Mouse (Mus musculus): ENCODE measurements around the gene Olfr448.

Gene Olfr448

DNA sequence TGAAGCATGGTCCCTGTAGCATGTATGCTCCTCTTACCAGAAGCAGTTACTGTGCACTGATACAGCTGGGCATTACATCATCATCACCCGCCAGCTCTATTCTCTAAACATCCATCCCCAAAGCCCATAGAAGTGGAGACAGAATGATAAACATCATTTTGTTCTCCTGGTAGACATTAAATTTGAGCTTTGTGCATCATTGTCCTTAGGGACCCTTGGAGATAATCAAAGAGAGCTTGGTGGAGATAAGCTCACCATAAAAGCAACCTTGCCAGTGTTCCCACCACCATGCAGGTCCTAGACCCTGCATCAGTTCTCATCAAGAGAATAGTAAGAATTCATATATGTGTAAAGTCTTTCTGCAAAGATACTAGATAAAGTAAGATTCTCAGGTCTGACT is at the start of gene Olfr448:
Gene Olfr448 (plus strand): TSS at position 301 of the 400 bp plus-strand sequence.
- DNase-seq, result no peak

DNA sequence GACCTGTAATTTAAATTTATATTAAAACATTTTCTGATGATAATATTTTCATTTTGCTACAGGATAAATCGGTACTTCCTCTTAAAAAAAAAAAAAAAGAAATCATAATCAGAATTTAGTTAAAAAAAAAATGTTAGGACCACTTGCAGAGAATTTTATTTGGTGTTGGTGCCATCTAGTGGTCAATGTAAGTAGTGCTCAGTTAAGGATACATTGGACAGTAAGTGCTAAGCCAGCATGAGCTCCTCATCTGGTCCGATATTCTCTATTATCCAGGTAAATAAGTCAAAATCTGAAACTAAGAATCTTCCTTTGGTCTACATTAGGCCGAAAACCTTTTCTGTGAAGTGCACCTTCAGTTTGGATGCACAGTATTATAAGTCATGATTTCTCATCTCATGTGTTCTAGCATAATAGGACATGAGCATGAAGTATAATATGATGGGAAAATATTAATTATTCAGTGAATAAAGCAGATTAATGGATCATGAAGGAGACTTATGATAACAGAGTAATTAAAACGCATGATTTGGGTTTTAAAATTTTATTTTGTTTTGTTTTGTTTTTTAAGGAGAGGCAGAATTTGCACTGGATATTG is 29.9 kb upstream of the Olfr448 start:
- peak; percentile 71 for DNase-seq

DNA sequence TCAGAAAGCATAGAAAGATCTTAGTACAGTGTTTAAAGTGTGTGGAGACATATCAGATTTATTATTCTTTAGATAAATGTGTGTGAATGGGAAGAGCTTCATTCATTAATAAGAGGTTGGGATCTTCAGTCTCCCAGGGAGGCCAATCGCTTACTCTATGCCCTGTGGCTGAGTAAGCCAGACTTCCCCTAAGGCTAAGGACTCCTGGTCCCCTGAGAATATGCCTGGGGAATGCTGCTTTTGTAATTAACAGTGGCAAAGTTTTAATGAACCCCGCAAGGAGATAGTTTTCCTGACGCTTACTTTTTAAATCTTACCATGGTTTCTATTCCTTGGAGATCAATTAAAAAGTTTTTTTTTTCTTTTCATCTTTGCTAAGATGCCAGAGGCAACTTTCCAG is 20.5 kb upstream of the Olfr448 start:
- DNase-seq, result no peak

DNA sequence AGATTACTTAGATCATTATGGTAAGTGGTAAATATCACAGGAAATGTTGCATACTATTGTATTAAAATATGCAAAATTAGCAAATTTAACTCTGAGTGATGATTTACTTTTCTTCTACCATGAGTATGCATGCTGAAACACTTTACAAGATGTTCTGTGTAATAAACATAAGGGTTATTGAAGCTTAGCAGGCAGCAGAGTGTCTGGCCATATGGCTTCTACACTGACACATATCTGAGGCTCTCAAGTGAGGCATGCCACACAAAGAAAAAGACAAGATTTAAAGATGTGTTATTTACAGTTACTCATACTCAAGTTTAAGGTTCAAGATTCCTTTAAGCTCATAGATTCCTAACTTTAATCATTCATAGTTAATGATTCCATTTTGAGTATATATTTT is 13.9 kb upstream of the Olfr448 start:
- DNase-seq, result no peak

DNA sequence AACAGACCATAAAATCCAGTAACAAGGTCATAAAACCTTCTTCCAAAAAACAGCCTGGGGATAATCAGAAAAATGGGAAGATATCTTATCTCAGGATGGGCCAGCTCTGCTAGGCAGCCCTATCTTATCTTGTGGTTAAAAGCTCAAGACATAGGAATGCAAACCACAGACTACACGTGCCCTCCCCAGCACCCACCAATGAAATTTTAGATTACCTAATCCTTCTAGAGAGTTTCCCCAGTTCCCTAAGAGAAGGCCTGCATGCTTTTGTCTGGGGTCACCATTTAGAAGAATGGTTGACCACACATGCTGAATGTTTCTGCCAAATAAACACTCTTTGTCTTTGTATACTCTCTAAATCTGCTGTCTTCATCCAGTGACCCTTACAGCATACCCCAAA is 10.1 kb downstream of the Olfr448 start:
- peak; percentile 3 for DNase-seq

DNA sequence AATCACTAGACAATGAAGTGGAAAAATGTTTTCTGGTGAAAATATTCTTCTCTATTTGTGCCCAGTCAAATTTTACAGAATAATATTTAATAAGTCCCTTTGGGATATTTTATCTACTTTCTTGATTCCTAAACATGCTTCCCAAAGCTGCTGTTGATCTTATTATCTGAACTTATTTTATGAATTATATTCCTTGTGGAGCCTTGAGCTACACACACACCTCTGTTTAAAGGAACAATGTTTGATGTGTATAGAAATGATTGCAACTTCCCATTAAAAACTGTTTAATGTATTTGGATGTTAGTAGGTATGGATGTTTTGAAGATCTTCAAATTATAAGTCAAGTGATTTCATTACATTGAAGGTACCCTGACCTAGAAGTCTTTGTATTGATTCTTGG is 18.3 kb downstream of the Olfr448 start, which contains the start of gene Olfr447:
Gene Olfr447 (plus strand): TSS at position 301 of the 400 bp plus-strand sequence.
- no peak for DNase-seq

DNA sequence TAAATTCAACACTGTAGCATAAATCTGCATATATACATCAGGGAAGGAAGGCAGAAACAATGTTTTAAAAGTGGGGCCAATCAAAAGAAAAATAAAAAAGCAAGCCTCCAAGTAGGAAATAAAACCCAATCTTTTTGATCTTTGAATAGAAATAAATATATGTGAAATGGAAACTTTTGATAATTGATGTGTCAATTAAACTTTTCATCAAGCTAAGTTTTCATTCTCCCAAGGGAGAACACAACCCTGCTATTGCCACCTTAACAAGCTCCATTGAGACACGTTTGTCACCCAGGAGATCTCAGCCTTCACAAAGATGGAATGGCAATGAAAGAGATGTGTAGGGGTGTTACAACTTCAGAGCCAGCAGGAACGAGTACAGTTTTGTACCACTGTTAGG is 30.8 kb downstream of the Olfr448 start, which contains the start of gene Olfr446:
Gene Olfr446 (plus strand): TSS at position 301 of the 400 bp plus-strand sequence.
- DNase-seq, result no peak

All from retina, postnatal 1 day (tissue).